In the genomic region with DNA sequence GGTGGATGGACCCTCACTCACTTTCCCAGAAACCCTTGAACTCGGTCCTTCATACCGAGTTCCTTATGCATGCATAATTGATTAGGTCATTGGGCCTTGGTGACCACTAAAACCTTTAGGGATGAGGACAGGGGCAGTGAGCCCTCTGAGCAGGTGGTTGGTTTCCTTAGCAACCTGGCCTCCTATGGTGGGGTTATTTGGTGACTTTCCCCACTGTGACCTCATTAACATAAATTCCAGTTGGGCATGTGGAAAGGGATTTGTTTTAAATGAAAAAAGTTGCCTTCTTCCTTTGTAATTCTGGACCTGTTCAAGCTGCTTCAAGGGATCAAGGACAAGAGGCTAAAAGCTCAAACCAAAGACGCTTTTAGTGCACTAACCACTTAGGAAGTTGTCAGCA, we compare ENCODE assay signal across 24 mouse cellular contexts.
DNase-seq lines count a peak whose midpoint lies in the region; ATAC-seq and TF ChIP-seq lines count a peak whose summit lies in the region.
"Had no signal": no experiment of that assay in that cellular context is flagged by ENCODE, and none has a peak within 500 bp of the region (broad histone marks: within the 10 kb centered on the region; RNA-seq: fewer than 3 reads in every experiment).

No protein-coding gene starts in this region.

- no peaks in the 10 kb centered on the region for H3K27me3 ChIP-seq in heart, embryonic 10.5 days (ENCODE audit: insufficient read depth, poor library complexity, severe bottlenecking)
- no peaks in the 10 kb centered on the region for H3K27me3 ChIP-seq in heart, embryonic 11.5 days (ENCODE audit: control insufficient read depth, insufficient read depth, low read length)
- peaks cover 38% of the 10 kb centered on the region for H3K27me3 ChIP-seq in midbrain, embryonic 10.5 days (ENCODE audit: low read depth, poor library complexity, severe bottlenecking)
- no peaks in the 10 kb centered on the region for H3K27me3 ChIP-seq in midbrain, postnatal 0 days (ENCODE audit: insufficient read depth, low read length)
- no peaks in the 10 kb centered on the region for H3K27me3 ChIP-seq in ES-Bruce4 (ENCODE audit: control insufficient read depth, insufficient read depth, low read length, poor library complexity, severe bottlenecking)
- H3K27me3 ChIP-seq: CH12.LX; embryonic facial prominence, embryonic 12.5 days; heart, embryonic 15.5 days had no signal

- no peak overlapping the region for H3K4me3 ChIP-seq in heart, embryonic 10.5 days
- no peak overlapping the region for H3K4me3 ChIP-seq in heart, embryonic 11.5 days (ENCODE audit: low read depth, low read length)
- H3K4me3 ChIP-seq in midbrain, embryonic 10.5 days, result no peak overlapping the region
- H3K4me3 ChIP-seq in midbrain, postnatal 0 days (ENCODE audit: low read depth, low read length), result no peak overlapping the region
- no peak overlapping the region for H3K4me3 ChIP-seq in ES-Bruce4 (ENCODE audit: low read depth, low read length)
- H3K4me3 ChIP-seq: embryonic facial prominence, embryonic 12.5 days; forebrain, embryonic 13.5 days; heart, embryonic 15.5 days; hindbrain, embryonic 10.5 days had no signal

- TF ChIP-seq CTCF in midbrain, postnatal 0 days (IDR thresholded peaks at IDR 0.05), result no peak
- TF ChIP-seq CTCF in ES-Bruce4 (IDR thresholded peaks at IDR 0.05; ENCODE audit: low read depth, low read length), result no peak

- H3K27ac ChIP-seq in heart, embryonic 10.5 days, result no peak overlapping the region
- H3K27ac ChIP-seq in heart, embryonic 11.5 days (ENCODE audit: low read depth, low read length), result no peak overlapping the region
- peak overlapping the region; percentile 63 for H3K27ac ChIP-seq in midbrain, embryonic 10.5 days (replicated peaks)
- no peak overlapping the region for H3K27ac ChIP-seq in midbrain, postnatal 0 days (ENCODE audit: low read depth, low read length)
- H3K27ac ChIP-seq in ES-Bruce4 (ENCODE audit: insufficient read depth, low read length), result peak overlapping the region; percentile 99
- H3K27ac ChIP-seq: embryonic facial prominence, embryonic 12.5 days; forebrain, embryonic 13.5 days; heart, embryonic 15.5 days; hindbrain, embryonic 10.5 days had no signal

- H3K4me1 ChIP-seq in heart, embryonic 10.5 days, result peaks cover 46% of the 10 kb centered on the region
- peaks cover 20% of the 10 kb centered on the region for H3K4me1 ChIP-seq in heart, embryonic 11.5 days (ENCODE audit: control insufficient read depth, insufficient read depth, low read length)
- peaks cover 57% of the 10 kb centered on the region for H3K4me1 ChIP-seq in midbrain, embryonic 10.5 days
- 0 out of 2 replicates have a peak, but pooled peaks cover 5% of the 10 kb centered on the region for H3K4me1 ChIP-seq in midbrain, postnatal 0 days (ENCODE audit: insufficient read depth, low read length)
- H3K4me1 ChIP-seq in ES-Bruce4 (ENCODE audit: control insufficient read depth, insufficient read depth, low read length), result peaks cover 12% of the 10 kb centered on the region

- H3K36me3 ChIP-seq in heart, embryonic 10.5 days, result no peaks in the 10 kb centered on the region
- H3K36me3 ChIP-seq in heart, embryonic 11.5 days (ENCODE audit: control insufficient read depth, insufficient read depth, low read length), result no peaks in the 10 kb centered on the region
- no peaks in the 10 kb centered on the region for H3K36me3 ChIP-seq in midbrain, embryonic 10.5 days
- no peaks in the 10 kb centered on the region for H3K36me3 ChIP-seq in midbrain, postnatal 0 days (ENCODE audit: insufficient read depth, low read length)
- no peaks in the 10 kb centered on the region for H3K36me3 ChIP-seq in ES-Bruce4 (ENCODE audit: control insufficient read depth, insufficient read depth, low read length, poor library complexity, severe bottlenecking)
- H3K36me3 ChIP-seq: embryonic facial prominence, embryonic 12.5 days; heart, embryonic 15.5 days; hindbrain, embryonic 10.5 days had no signal

- H3K4me2 ChIP-seq in heart, embryonic 11.5 days, result no peak overlapping the region
- H3K4me2 ChIP-seq in midbrain, postnatal 0 days (ENCODE audit: low read depth, low read length, poor library complexity, severe bottlenecking), result no peak overlapping the region
- H3K4me2 ChIP-seq: embryonic facial prominence, embryonic 12.5 days; forebrain, embryonic 13.5 days; heart, embryonic 15.5 days had no signal

- 37% methylated on average over 3 of the region's 3 CpGs for WGBS in heart, embryonic 10.5 days
- 37% methylated on average over 3 of the region's 3 CpGs for WGBS in heart, embryonic 11.5 days (ENCODE audit: insufficient replicate concordance)
- WGBS in midbrain, embryonic 10.5 days, result 8% methylated on average over 3 of the region's 3 CpGs
- WGBS in midbrain, postnatal 0 days, result 22% methylated on average over 3 of the region's 3 CpGs

- peak; percentile 90 for TF ChIP-seq EP300 in ES-Bruce4 (IDR thresholded peaks at IDR 0.05; ENCODE audit: insufficient read depth, low read depth, low read length)

- no peak for ATAC-seq in heart, embryonic 11.5 days (replicated peaks; ENCODE audit: insufficient number of reproducible peaks, low FRiP score, low TSS enrichment)
- ATAC-seq in midbrain, postnatal 0 days (ENCODE audit: low FRiP score), result no peak
- ATAC-seq: forebrain, embryonic 13.5 days; forebrain, postnatal 0 days; hindbrain, embryonic 16.5 days; inflammation-experienced regulatory T-cells, adult 6 months; intestine, postnatal 0 days; Patski had no signal

- peak; percentile 66 for DNase-seq in heart, embryonic 10.5 days (ENCODE audit: low spot score)
- DNase-seq in midbrain, embryonic 10.5 days (ENCODE audit: low spot score), result peak; percentile 26
- no peak for DNase-seq in midbrain, postnatal 0 days (ENCODE audit: low spot score)
- peak; percentile 97 for DNase-seq in R1 (ENCODE audit: low read depth, low spot score)
- no peak for DNase-seq in cerebellum, postnatal 4 days (ENCODE audit: low spot score in 2 of 2)
- DNase-seq in left cerebral cortex, postnatal 36 days (ENCODE audit: low spot score in 2 of 2), result no peak
- DNase-seq: adrenal gland, postnatal 10 days; cerebellum, adult 11 months; cerebellum, adult 8-10 months; cerebellum, postnatal 14 days; forebrain, postnatal 0 days; gastrocnemius, postnatal 14 days; heart, postnatal 14 days had no signal

- intact Hi-C loops in left cerebral cortex, postnatal 36 days (cut with DNase I), result no loop called here

- no peak for TF ChIP-seq POLR2A in ES-Bruce4 (IDR thresholded peaks at IDR 0.05; ENCODE audit: insufficient read depth, low read length)

- H3K9ac ChIP-seq in heart, embryonic 11.5 days (ENCODE audit: low read depth, low read length), result no peak overlapping the region
- H3K9ac ChIP-seq in midbrain, postnatal 0 days (replicated peaks; ENCODE audit: low read length, poor library complexity, severe bottlenecking), result no peak overlapping the region
- no peak overlapping the region for H3K9ac ChIP-seq in ES-Bruce4 (ENCODE audit: low read depth, poor library complexity, severe bottlenecking)
- H3K9ac ChIP-seq: embryonic facial prominence, embryonic 12.5 days; forebrain, embryonic 13.5 days; forebrain, postnatal 0 days; heart, embryonic 15.5 days had no signal

- H3K9me3 ChIP-seq in heart, embryonic 10.5 days, result no peaks in the 10 kb centered on the region
- no peaks in the 10 kb centered on the region for H3K9me3 ChIP-seq in heart, embryonic 11.5 days (replicated peaks; ENCODE audit: control insufficient read depth, low read length)
- no peaks in the 10 kb centered on the region for H3K9me3 ChIP-seq in midbrain, embryonic 10.5 days (replicated peaks)
- H3K9me3 ChIP-seq in midbrain, postnatal 0 days (ENCODE audit: low read length), result no peaks in the 10 kb centered on the region
- no peaks in the 10 kb centered on the region for H3K9me3 ChIP-seq in ES-Bruce4 (replicated peaks; ENCODE audit: control insufficient read depth, insufficient read depth, low read length, poor library complexity, severe bottlenecking)
- H3K9me3 ChIP-seq: embryonic facial prominence, embryonic 12.5 days; forebrain, embryonic 13.5 days; heart, embryonic 15.5 days; hindbrain, embryonic 10.5 days had no signal

Comparison
In these comparisons a context has a peak if more than half of its experiments do, and no peak if none do; other contexts are left out.
1. DNase-seq: peak in heart, embryonic 10.5 days (single experiment), midbrain, embryonic 10.5 days (single experiment) and R1 (single experiment); none in midbrain, postnatal 0 days (single experiment), cerebellum, postnatal 4 days (0 of 2) and left cerebral cortex, postnatal 36 days (0 of 2).
2. H3K27ac ChIP-seq: peak in midbrain, embryonic 10.5 days (single experiment) and ES-Bruce4 (single experiment); none in heart, embryonic 10.5 days (single experiment), heart, embryonic 11.5 days (single experiment) and midbrain, postnatal 0 days (single experiment).